Mouse (Mus musculus): ENCODE measurements around the gene Aamp.
"Not testable (repeated sequence)": the region's sequence is repeated elsewhere in the genome, so short reads cannot be mapped to it uniquely, and the experiment has no call there.

Aamp gene

GRCm38 (mm10) chr1:74284543-74285160 is at the start of gene Aamp, which contains the start of gene Pnkd:
Aamp (minus strand) TSS chr1:74284738.
Pnkd (plus strand) TSS chr1:74284930.
- DNase-seq (ENCODE audit: low spot score): peak; percentile 99

GRCm38 (mm10) chr1:74332930-74333329 is 48.4 kb upstream of the Aamp start:
- DNase-seq (ENCODE audit: low spot score): no peak

GRCm38 (mm10) chr1:74332241-74332763 is 47.8 kb upstream of the Aamp start:
- peak; percentile 90 for DNase-seq (ENCODE audit: low spot score)

- no peak for DNase-seq (ENCODE audit: low spot score)
Observed at GRCm38 (mm10) chr1:74331046-74331681, 46.6 kb upstream of the Aamp start.

- DNase-seq (ENCODE audit: low spot score): no peak
Observed at GRCm38 (mm10) chr1:74329899-74330431, 45.4 kb upstream of the Aamp start.

- not testable (repeated sequence) for DNase-seq (ENCODE audit: low spot score)
Observed at GRCm38 (mm10) chr1:74326916-74327315, 42.4 kb upstream of the Aamp start.

GRCm38 (mm10) chr1:74321396-74321795 is 36.9 kb upstream of the Aamp start:
- no peak for DNase-seq (ENCODE audit: low spot score)

GRCm38 (mm10) chr1:74318711-74319110 is 34.2 kb upstream of the Aamp start:
- DNase-seq (ENCODE audit: low spot score): no peak

GRCm38 (mm10) chr1:74316114-74316827 is 31.7 kb upstream of the Aamp start:
- DNase-seq (ENCODE audit: low spot score): no peak

GRCm38 (mm10) chr1:74314796-74315195 is 30.3 kb upstream of the Aamp start:
- DNase-seq (ENCODE audit: low spot score): no peak

GRCm38 (mm10) chr1:74313049-74313692 is 28.6 kb upstream of the Aamp start:
- DNase-seq (ENCODE audit: low spot score): peak; percentile 90

- DNase-seq (ENCODE audit: low spot score): no peak
Observed at GRCm38 (mm10) chr1:74309767-74310166, 25.2 kb upstream of the Aamp start.

- no peak for DNase-seq (ENCODE audit: low spot score)
Observed at GRCm38 (mm10) chr1:74308001-74308964, 23.7 kb upstream of the Aamp start.

- DNase-seq (ENCODE audit: low spot score): no peak
Observed at GRCm38 (mm10) chr1:74307146-74307545, 22.6 kb upstream of the Aamp start.

GRCm38 (mm10) chr1:74305522-74305921 is 21.0 kb upstream of the Aamp start, which contains the start of gene Tmbim1:
Tmbim1 (minus strand) TSS chr1:74305622.
- DNase-seq (ENCODE audit: low spot score): no peak

- no peak for DNase-seq (ENCODE audit: low spot score)
Observed at GRCm38 (mm10) chr1:74304946-74305345, 20.4 kb upstream of the Aamp start.

- DNase-seq (ENCODE audit: low spot score): no peak
Observed at GRCm38 (mm10) chr1:74304339-74304790, 19.8 kb upstream of the Aamp start.

GRCm38 (mm10) chr1:74303509-74304338 is 19.2 kb upstream of the Aamp start:
- no peak for DNase-seq (ENCODE audit: low spot score)

GRCm38 (mm10) chr1:74302835-74303234 is 18.3 kb upstream of the Aamp start:
- no peak for DNase-seq (ENCODE audit: low spot score)

- DNase-seq (ENCODE audit: low spot score): no peak
Observed at GRCm38 (mm10) chr1:74302229-74302628, 17.7 kb upstream of the Aamp start.

Measured in layer of hippocampus, adult 9-10 months (tissue).